Mouse (Mus musculus) layer of hippocampus, adult 18-20 months (tissue): Measurements from ENCODE around the gene Srsf9. TPM values are rescaled to one million over a fixed set of nuclear protein-coding genes. Genes with fewer than 3 reads are reported as not detected.
"Not testable (repeated sequence)": the region's sequence is repeated elsewhere in the genome, so short reads cannot be mapped to it uniquely, and the experiment has no call there.

Experiments
- DNase-seq, 2 experiments: peaks; one replicate each; pipeline ENCODE4 v3.0.0; 2022; ENCODE audit warnings: low spot score in 2 of 2
- total RNA-seq, 2 experiments: library from RNA; stranded (reverse); gene quantifications; 2 replicates each; pipeline ENCODE4 v1.2.3; 2021

Srsf9 gene
- total RNA-seq, 2 experiments from 2014 or later, result 81.2 to 88.2 TPM

DNA sequence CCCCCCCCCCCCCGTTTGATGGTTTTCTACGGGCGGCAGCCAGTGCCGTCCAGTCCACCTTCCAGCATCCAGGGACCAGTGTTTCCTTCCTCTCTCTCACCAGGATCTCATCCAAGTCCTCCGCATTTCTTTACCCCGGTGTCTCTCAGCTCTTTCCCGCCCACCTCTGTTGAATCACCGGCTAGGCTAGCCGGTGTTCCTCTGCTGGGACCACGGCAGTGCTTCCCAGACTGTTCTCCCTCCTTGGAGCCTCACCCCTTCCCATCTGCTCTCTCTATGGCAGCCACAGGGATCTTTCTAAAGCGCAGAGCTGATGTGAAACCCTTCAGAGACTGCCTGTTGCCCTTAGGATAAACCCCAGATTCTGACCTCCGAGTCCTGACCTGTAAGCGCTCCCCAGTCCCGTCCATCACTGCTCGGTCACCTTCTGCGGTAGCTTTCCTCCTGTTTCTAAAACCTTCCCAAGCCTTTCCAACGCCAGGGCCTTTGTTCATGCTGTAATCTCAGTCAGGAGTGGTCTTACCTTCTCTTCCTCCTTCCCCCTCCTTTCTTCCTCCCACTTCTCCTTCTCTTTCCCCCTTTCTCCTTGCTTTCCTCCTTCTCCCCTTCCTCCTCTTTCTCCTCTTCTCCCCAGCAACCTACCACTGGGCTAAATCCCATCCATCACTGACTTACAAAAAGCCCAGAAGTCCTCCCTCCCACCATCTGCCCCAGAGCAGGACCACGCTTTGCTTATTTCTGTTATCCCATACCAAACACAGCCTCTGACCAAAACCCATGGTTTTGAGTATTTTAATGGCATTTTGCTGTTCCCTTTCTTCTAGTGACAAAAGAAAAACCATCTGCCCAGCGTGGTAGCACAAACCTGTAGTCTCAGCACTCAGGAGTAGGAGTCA, 36.1 kb downstream of the Srsf9 start:
- DNase-seq, result peak; percentile 51 to 53

GRCm38 (mm10) chr5:115364782-115365181, 37.8 kb downstream of the Srsf9 start:
- DNase-seq, result no peak

DNA sequence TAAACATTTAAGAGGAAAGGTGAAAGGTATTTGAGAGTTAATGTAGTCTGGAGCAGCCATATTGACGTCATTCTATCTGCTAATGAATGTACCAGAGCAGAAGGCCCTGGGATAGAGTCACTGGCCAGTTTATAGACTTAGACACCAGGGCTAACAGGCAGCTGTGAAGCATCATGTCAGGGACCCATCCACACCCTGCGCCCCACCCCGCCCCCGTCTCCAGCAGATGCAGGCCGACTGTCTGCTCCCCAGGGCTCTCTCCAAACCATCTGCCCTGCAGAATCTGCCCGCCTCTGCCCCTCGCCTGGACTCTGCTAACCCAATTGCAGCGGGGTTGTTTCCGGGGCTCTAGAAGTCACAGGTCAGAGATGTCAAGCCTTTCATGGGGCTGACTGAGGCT, 44.8 kb downstream of the Srsf9 start:
- no peak for DNase-seq

- DNase-seq, result peak in 1 of 2 experiments; percentile 17
Measured at GRCm38 (mm10) chr5:115373441-115374203, 46.6 kb downstream of the Srsf9 start.

DNA sequence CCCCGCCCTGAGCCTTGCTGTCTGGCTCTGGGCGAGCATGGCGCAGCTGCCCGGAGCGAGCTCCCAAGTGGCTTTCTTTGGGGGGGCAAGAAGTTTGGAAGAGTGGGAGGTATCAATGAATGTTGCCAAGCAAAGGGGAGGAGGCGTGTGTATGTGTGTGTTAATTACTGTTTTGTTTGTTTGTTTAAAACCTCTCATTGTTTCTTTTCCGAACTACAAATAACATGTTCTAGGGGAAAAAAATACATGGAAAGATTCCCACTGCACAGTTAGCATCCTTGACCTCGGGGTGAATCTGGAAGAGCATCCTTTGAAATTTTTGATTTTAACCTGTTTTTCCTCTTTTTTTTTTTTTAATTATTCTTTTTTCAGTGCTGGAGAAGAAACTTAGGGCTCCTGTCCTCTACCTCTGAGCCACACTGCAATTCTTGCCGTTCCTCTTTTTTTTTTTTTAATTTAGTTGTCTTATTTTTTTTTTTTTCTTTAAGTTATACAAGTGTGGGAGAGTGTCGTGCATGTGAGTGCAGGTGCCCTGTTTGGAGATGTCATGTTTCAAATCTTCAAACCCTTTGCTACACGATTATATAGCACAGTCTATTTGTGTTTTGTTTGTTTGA, 47.3 kb downstream of the Srsf9 start:
- DNase-seq, result no peak

GRCm38 (mm10) chr5:115375436-115375835, 48.5 kb downstream of the Srsf9 start:
- DNase-seq, result no peak

DNA sequence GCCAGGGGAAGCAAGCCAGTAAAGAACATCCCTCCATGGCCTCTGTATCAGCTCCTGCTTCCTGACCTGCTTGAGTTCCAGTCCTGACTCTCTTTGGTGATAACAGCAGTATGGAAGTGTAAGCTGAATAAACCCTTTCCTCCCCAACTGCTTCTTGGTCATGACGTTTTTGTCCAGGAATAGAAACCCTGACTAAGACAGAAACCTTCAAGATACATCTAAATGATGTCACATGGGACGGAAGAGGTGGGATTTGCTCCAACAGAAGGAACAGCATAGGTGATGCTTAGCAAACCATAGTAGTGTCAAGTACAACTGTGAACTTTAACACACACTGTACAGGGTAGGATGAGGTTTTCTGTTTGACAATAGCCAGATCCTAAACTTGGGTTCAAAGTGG, 51.9 kb downstream of the Srsf9 start:
- DNase-seq, result not testable (repeated sequence)

Other genes with a start within 250 kb of the Srsf9 start
- not detected for gene Gm10401, start 228.9 kb upstream of the Srsf9 start, total RNA-seq
- gene Acads, start 207.8 kb upstream of the Srsf9 start, total RNA-seq, result 1 to 10 TPM; 7.5 to 8.1 TPM
- gene Unc119b, start 192.2 kb upstream of the Srsf9 start, total RNA-seq, result 10 to 100 TPM; 28.1 to 30.2 TPM
- 10 to 100 TPM; 92.5 to 95.1 TPM for gene Mlec, start 169.0 kb upstream of the Srsf9 start, total RNA-seq
- gene Cabp1, start 132.8 kb upstream of the Srsf9 start, total RNA-seq, result 100 to 1,000 TPM; 122 to 123 TPM
- gene Pop5, start 91.3 kb upstream of the Srsf9 start, total RNA-seq, result 100 to 1,000 TPM; 105 to 112 TPM
- 100 to 1,000 TPM; 240 to 249 TPM for gene Rnf10, start 54.3 kb upstream of the Srsf9 start, total RNA-seq
- gene Coq5, start 47.5 kb upstream of the Srsf9 start, total RNA-seq, result 10 to 100 TPM; 42.0 to 44.9 TPM
- gene Dynll1, start 26.2 kb upstream of the Srsf9 start, total RNA-seq, result 100 to 1,000 TPM; 720 to 803 TPM
- 10 to 100 TPM; 17.9 to 21.8 TPM for gene Gatc, start 14.0 kb downstream of the Srsf9 start, total RNA-seq
- gene Triap1, start 14.0 kb downstream of the Srsf9 start, total RNA-seq, result 10 to 100 TPM; 22.7 to 26.4 TPM
- gene Cox6a1, start 21.8 kb downstream of the Srsf9 start, total RNA-seq, result 100 to 1,000 TPM; 742 to 760 TPM
- 10 to 100 TPM; 50.7 to 53.3 TPM for gene Msi1, start 102.4 kb downstream of the Srsf9 start, total RNA-seq
- not detected for gene Pla2g1b, start 139.1 kb downstream of the Srsf9 start, total RNA-seq
- 10 to 100 TPM; 27.9 to 35.7 TPM for gene Sirt4, start 157.5 kb downstream of the Srsf9 start, total RNA-seq
- gene Pxn, start 179.5 kb downstream of the Srsf9 start, total RNA-seq, result 10 to 100 TPM; 34.5 to 42.3 TPM
- gene Rplp0, start 232.3 kb downstream of the Srsf9 start, total RNA-seq, result 100 to 1,000 TPM; 210 to 218 TPM
- gene Gcn1l1, start 238.1 kb downstream of the Srsf9 start, total RNA-seq, result 10 to 100 TPM; 64.0 to 68.7 TPM